Mouse (Mus musculus) activated CD4-positive, CD25-positive, alpha-beta regulatory T cell (primary cell): ENCODE measurements around the gene Tmprss9. TPM values are rescaled to one million over a fixed set of nuclear protein-coding genes. Genes with fewer than 3 reads are reported as not detected.

Experiments used
- polyA plus RNA-seq, 2 experiments: library from polyadenylated mRNA; unstranded; fragments of 100-300 nt; shearing (Covaris generic); gene quantifications; one replicate each; pipeline ENCODE4 v1.2.1; 2017

Tmprss9 gene
- under 1 TPM in 1 of 2 experiments, not detected in 1; 0.05 TPM for polyA plus RNA-seq

GRCm38 (mm10) chr10:80871581-80871980, at the start of gene Tmprss9:
Gene Tmprss9 (plus strand): TSS chr10:80871848.

GRCm38 (mm10) chr10:80826151-80827062, 45.2 kb upstream of the Tmprss9 start, which contains the start of gene Oaz1:
Gene Oaz1 (plus strand): TSS chr10:80826656.

DNA sequence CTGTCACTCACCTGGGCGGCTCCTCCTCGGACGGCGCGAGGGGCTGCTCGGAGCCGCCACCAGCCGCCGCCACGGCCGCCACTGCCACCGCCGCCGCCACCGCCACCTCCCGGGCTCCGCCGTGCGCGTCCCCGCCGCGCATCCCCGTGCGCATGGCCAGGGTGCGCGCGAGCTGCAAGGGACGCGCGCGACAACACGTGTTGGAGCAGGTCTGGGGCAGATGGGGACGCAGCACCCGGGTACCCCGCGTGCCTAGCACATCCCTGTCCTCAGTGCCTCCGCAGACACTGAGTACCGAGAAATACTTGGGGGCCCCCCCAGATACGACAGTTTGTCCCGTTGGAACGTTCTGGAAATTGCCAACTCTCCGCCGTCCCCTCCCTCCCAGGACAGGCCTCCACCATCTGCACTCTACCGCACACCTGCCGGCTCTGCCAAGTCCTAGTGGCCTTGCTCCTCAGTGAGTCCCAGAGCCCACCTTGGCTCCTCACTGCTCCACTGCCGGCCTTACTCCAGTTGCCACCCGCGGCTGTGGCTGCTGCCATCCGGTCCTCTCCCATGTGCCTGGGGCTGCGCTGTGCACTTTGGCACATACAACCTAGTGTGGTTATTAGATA, 27.6 kb upstream of the Tmprss9 start, which contains the start of gene Lingo3:
Gene Lingo3 (minus strand): TSS at position 109 of the 617 bp plus-strand sequence.

DNA sequence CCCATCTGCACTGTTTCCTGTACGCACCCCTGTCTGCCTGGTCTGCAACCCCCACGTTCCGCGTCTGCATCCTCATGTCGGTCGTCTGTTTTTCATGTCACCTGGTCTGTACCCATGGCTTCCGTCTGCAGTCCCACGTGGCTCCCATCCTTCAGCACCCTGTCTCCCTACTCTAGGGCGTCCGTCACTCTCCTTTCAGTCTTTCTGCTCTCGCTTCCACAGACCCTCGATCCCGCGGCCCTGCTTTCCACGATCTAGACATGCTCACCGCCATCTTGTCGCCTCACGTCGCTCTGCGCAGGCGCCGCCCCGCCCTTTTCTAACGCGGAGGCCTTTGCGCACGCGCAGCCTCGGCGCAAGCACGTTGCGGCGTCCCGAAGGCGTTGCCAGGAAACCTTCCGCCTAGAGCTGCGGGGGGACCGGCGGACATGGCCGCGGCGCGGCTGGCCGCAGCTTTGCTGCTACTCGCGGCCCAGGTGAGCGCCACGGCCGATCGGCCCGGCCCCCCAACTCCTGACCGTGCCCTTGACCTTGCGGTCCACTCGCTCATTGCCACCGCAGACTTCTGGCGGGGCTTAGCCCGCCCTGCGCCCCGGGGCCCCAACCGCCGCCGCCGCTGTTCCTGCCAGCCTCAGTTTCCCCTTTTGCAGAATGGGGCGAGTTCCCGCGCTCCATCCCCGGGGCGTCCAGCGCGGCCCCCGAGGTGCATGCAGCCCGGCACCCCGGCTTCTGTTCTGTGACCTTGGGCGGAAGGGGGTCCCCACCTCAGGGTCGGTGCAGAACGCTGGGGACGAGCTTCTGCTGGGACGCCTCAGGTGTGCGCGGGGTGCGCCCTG, 16.5 kb upstream of the Tmprss9 start, which contains the start of the genes Lsm7 and Sppl2b:
Gene Lsm7 (minus strand): TSS at position 297 of the 836 bp plus-strand sequence.
Gene Sppl2b (plus strand): TSS at position 363 of the 836 bp plus-strand sequence.

DNA sequence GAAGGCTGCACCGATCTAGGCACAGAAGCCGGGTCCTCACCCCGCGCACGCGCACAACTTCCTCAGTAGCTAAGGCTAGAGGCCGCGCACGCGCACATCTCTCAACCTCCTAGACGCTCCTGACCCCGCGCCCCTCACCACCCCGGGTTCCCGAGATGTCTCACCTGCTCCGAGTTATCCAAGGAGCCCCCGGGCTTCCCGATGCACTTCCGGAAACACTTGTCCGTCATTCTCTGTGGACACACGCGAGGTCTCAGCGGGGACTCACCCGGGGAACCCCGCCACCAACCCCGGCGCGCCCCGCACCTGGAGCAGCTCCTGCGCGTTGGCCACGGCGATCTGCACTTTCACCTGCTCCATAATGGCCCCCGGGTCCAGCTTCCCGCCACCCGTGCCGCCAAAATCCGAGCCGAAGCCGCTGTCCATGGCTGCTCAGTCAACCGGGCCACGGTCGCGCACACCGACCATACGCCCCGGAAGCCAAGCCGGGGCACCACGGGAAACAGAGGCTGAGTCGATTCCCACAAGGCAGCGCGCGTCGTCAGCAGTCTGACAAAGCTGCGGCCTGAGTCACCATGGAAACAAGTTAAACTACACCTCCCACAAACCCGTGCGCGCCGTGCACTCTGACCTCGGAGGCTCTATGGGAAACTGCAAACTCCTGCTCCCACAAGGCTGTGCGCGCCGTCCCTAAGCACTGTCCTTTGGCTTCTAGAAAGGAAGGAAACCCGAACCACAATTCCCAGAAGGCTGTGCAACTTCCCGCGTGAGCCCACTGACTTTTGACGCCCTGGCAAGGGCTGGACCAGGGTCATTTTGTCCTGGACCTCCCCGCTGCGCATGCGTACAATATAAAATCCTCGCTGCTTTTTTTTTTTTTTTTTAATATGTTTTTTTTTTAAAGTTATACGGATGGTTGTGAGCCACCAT, 28.9 kb downstream of the Tmprss9 start, which contains the start of gene Timm13:
Gene Timm13 (minus strand): TSS at position 652 of the 930 bp plus-strand sequence.

GRCm38 (mm10) chr10:80917779-80918434, 46.3 kb downstream of the Tmprss9 start, which contains the start of gene Lmnb2:
Gene Lmnb2 (minus strand): TSS chr10:80918245.

DNA sequence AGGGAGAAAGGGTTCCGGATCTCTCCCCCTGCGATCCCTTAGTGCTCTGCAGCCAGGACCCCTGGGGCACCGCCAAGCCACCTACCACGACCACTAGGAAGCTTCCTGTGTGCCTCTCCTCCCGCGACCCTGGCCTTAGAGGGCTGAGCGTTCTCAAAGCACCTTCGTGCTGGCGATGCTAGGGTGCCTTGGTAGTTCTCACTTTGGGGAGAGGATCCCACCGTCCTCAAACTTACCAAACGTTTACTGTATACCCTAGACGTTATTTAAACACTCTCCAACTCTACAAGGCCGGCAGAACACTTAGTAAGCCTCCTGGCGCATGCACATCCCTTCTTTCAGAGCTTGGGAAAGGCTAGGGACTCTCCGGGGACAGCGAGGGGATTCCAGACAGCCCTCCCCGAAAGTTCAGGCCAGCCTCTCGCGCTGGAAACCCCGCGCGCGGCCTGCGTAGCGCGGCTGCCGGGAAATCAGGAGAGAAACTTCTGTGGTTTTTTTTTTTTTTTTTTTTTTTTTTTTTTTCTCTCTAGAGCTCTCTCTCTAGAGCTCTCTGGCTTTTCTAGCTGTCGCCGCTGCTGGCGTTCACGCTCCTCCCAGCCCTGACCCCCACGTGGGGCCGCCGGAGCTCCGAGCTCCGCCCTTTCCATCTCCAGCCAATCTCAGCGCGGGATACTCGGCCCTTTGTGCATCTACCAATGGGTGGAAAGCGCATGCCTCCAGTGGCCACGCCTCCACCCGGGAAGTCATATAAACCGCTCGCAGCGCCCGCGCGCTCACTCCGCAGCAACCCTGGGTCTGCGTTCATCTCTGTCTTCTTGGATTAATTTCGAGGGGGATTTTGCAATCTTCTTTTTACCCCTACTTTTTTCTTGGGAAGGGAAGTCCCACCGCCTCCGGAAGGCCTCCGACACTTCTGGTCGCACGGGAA, 57.9 kb downstream of the Tmprss9 start, which contains the start of gene Gadd45b:
Gene Gadd45b (plus strand): TSS at position 775 of the 928 bp plus-strand sequence.

Other genes with a start within 250 kb of the Tmprss9 start
- 100 to 1,000 TPM; 228 to 252 TPM for gene Csnk1g2, start 249.0 kb upstream of the Tmprss9 start, polyA plus RNA-seq
- 10 to 100 TPM; 20.1 to 27.7 TPM for gene Btbd2, start 214.8 kb upstream of the Tmprss9 start, polyA plus RNA-seq
- gene Mknk2, start 193.7 kb upstream of the Tmprss9 start, polyA plus RNA-seq: 100 to 1,000 TPM; 110 to 242 TPM
- gene Mob3a, start 169.9 kb upstream of the Tmprss9 start, polyA plus RNA-seq: 100 to 1,000 TPM; 213 to 321 TPM
- 100 to 1,000 TPM; 121 to 131 TPM for gene Izumo4, start 169.7 kb upstream of the Tmprss9 start, polyA plus RNA-seq
- 10 to 100 TPM; 38.5 to 75.7 TPM for gene Ap3d1, start 129.6 kb upstream of the Tmprss9 start, polyA plus RNA-seq
- gene Dot1l, start 116.6 kb upstream of the Tmprss9 start, polyA plus RNA-seq: 10 to 100 TPM; 14.8 to 15.7 TPM
- 10 to 100 TPM; 64.0 to 79.5 TPM for gene Sf3a2, start 73.7 kb upstream of the Tmprss9 start, polyA plus RNA-seq
- gene Plekhj1, start 73.2 kb upstream of the Tmprss9 start, polyA plus RNA-seq: 100 to 1,000 TPM; 224 to 242 TPM
- gene Amh, start 66.6 kb upstream of the Tmprss9 start, polyA plus RNA-seq: not detected
- gene Jsrp1, start 58.4 kb upstream of the Tmprss9 start, polyA plus RNA-seq: under 1 TPM in 1 of 2 experiments, not detected in 1; 0.53 TPM
- 1,000 to 10,000 TPM; 2,247 to 2,345 TPM for gene Oaz1, start 45.2 kb upstream of the Tmprss9 start, polyA plus RNA-seq
- gene Lingo3, start 27.8 kb upstream of the Tmprss9 start, polyA plus RNA-seq: under 1 TPM in 1 of 2 experiments, not detected in 1; 0.21 TPM
- gene Lsm7, start 16.6 kb upstream of the Tmprss9 start, polyA plus RNA-seq: 100 to 1,000 TPM; 151 to 243 TPM
- gene Sppl2b, start 16.6 kb upstream of the Tmprss9 start, polyA plus RNA-seq: 10 to 100 TPM; 20.9 to 29.3 TPM
- gene Timm13, start 29.1 kb downstream of the Tmprss9 start, polyA plus RNA-seq: 100 to 1,000 TPM; 213 to 220 TPM
- gene Lmnb2, start 46.4 kb downstream of the Tmprss9 start, polyA plus RNA-seq: 10 to 100 TPM in 1 of 2 experiments, 1 to 10 TPM in 1; 7.6 to 12.9 TPM
- gene Gadd45b, start 58.2 kb downstream of the Tmprss9 start, polyA plus RNA-seq: 10 to 100 TPM; 40.6 to 80.6 TPM
- gene Gng7, start 143.1 kb downstream of the Tmprss9 start, polyA plus RNA-seq: under 1 TPM in 1 of 2 experiments, not detected in 1; 0.28 TPM
- under 1 TPM in 1 of 2 experiments, not detected in 1; 0.54 TPM for gene Diras1, start 153.8 kb downstream of the Tmprss9 start, polyA plus RNA-seq
- 10 to 100 TPM; 13.9 to 14.7 TPM for gene Slc39a3, start 165.6 kb downstream of the Tmprss9 start, polyA plus RNA-seq
- 10 to 100 TPM; 79.3 to 94.4 TPM for gene Sgta, start 188.3 kb downstream of the Tmprss9 start, polyA plus RNA-seq
- gene Thop1, start 198.2 kb downstream of the Tmprss9 start, polyA plus RNA-seq: 1 to 10 TPM; 6.0 to 8.7 TPM
- gene Creb3l3, start 227.0 kb downstream of the Tmprss9 start, polyA plus RNA-seq: under 1 TPM in 1 of 2 experiments, not detected in 1; 0.22 TPM
- 100 to 1,000 TPM; 162 to 191 TPM for gene Map2k2, start 234.1 kb downstream of the Tmprss9 start, polyA plus RNA-seq